Mouse (Mus musculus) liver, adult (tissue): ENCODE data around the gene Sema4g.

Experiments used
- GATA4 ChIP-seq: IDR thresholded peaks from 2 replicates; pipeline ENCODE4 v1.6.1; 2014; ENCODE audit warnings: mild to moderate bottlenecking, low read length; ENCODE audit not compliant: insufficient replicate concordance

The Sema4g gene

GRCm38 (mm10) chr19:44991031-44991430 lies 2.1 kb downstream of the Sema4g start:
- TF ChIP-seq GATA4 = no peak

GRCm38 (mm10) chr19:44992246-44992645 lies 3.3 kb downstream of the Sema4g start:
- TF ChIP-seq GATA4 = no peak

- no peak for TF ChIP-seq GATA4
Observed at GRCm38 (mm10) chr19:44992712-44993111, 3.8 kb downstream of the Sema4g start.

GRCm38 (mm10) chr19:44997786-44998185 lies 8.9 kb downstream of the Sema4g start:
- TF ChIP-seq GATA4 = no peak

GRCm38 (mm10) chr19:44999647-45000046 lies 10.7 kb downstream of the Sema4g start:
- TF ChIP-seq GATA4 = no peak

- TF ChIP-seq GATA4 = no peak
Observed at GRCm38 (mm10) chr19:45002301-45002700, 13.4 kb downstream of the Sema4g start.

GRCm38 (mm10) chr19:45003740-45004516 lies 15.0 kb downstream of the Sema4g start:
- TF ChIP-seq GATA4 = no peak

- TF ChIP-seq GATA4 = no peak
Observed at GRCm38 (mm10) chr19:45005444-45005843, 16.5 kb downstream of the Sema4g start, which contains the start of gene Twnk. Gene Twnk (plus strand): TSS chr19:45005663.

GRCm38 (mm10) chr19:45005957-45006712 lies 17.2 kb downstream of the Sema4g start, which contains the start of gene Mrpl43:
Gene Mrpl43 (minus strand): TSS chr19:45006442.
- TF ChIP-seq GATA4 = no peak

GRCm38 (mm10) chr19:45007021-45007420 lies 18.1 kb downstream of the Sema4g start:
- TF ChIP-seq GATA4 = no peak

GRCm38 (mm10) chr19:45007425-45008191 lies 18.7 kb downstream of the Sema4g start:
- TF ChIP-seq GATA4 = no peak

- no peak for TF ChIP-seq GATA4
Observed at GRCm38 (mm10) chr19:45010646-45011045, 21.7 kb downstream of the Sema4g start.

GRCm38 (mm10) chr19:45012219-45012618 lies 23.3 kb downstream of the Sema4g start:
- no peak for TF ChIP-seq GATA4

GRCm38 (mm10) chr19:45012636-45013035 lies 23.7 kb downstream of the Sema4g start:
- TF ChIP-seq GATA4 = no peak

- no peak for TF ChIP-seq GATA4
Observed at GRCm38 (mm10) chr19:45013581-45014225, 24.8 kb downstream of the Sema4g start.
